Mouse (Mus musculus): ENCODE results near the gene Cacna1c. TPM values are rescaled to one million over a fixed set of nuclear protein-coding genes. Genes with fewer than 3 reads are reported as not detected.

Gene Cacna1c
- polyA plus RNA-seq, 1 experiment from 2014 or later: 31.3 TPM

DNA sequence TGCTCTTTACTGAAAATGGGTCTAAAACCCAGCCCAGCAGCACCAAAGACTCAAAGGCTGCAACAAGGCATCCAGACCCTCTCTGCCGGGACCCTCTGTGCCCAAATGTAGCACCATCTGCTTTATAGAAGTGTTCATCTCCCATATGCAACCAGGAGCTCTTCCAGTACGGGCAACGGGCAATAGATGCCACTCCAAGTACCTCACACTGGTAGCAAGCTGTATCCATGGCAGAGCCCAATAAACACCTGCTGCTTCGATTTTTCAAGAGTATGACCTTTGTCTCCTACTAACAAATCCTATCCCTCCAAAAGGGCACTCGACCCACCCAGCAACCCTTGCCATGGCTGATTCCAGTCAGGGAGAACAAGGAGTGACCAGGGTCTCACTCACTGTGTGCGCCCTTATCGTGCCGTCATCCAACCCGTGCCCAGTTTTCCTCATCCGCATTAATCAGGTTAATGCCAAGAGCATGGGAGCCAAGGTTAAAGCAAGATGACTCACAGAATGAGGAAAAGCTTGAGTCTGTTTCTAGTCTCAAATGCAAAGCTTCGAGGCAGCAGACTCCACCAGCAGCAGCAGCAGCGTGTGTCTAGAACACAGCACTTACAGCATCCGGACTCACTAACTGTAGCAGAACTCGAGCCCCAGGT is 122.7 kb downstream of the Cacna1c start:
- Histone ChIP-seq H3K27me3 (ENCODE audit: insufficient read depth, poor library complexity, severe bottlenecking) (no peaks in the 10 kb centered on the region), H3K36me3 (no peaks in the 10 kb centered on the region), H3K9me3 (no peaks in the 10 kb centered on the region), H3K4me1 (peaks cover 89% of the 10 kb centered on the region), H3K4me3 (no peak overlapping the region), H3K27ac (no peak overlapping the region)
- WGBS: 87% methylated on average over 14 of the region's 14 CpGs
- DNase-seq (ENCODE audit: low spot score): no peak

DNA sequence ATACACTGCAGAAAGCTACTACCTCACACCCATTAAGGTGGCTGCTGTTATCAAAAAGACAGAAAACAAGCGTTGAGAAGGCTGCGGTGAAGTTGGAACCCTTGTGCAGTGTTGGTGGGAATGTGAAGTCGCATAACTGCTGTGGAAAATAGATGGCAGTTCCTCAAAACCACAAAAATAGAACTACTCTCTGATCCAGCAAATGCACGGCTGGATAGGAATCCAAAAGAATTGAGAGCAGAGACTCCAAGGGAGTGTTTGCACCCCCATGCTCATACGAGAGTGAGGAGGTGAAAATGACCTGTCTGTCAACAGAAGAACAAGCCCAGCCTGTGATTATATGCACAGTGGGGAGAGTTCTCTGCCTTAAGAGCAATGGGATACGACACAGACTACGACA is 123.4 kb downstream of the Cacna1c start:
- no peak for DNase-seq (ENCODE audit: low spot score)
- peaks cover 87% of the 10 kb centered on the region for H3K4me1 ChIP-seq
- no peaks in the 10 kb centered on the region for H3K9me3 ChIP-seq
- H3K27ac ChIP-seq: no peak overlapping the region
- H3K27me3 ChIP-seq (ENCODE audit: insufficient read depth, poor library complexity, severe bottlenecking): no peaks in the 10 kb centered on the region
- no peak overlapping the region for H3K4me3 ChIP-seq
- no peaks in the 10 kb centered on the region for H3K36me3 ChIP-seq
- WGBS: 48% methylated on average over 7 of the region's 7 CpGs

DNA sequence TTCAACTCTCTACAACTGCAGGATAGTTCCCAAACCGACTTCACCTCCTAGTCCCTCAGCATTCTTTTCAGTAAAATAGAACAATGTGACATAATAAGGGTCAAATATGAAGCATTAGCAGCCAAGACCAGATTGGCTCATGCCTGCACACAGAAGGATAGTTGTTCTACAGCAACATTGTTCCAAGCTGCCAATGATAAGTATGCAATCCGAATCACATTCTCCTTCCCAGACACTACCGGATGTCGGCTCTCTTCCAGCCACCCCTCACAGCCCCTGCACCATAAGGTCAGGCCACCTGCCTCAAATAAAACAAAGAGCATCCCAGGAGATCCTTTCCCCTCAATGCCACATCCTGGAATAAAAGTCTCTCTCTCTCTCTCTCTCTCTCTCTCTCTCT is 125.4 kb downstream of the Cacna1c start:
- no peaks in the 10 kb centered on the region for H3K36me3 ChIP-seq

DNA sequence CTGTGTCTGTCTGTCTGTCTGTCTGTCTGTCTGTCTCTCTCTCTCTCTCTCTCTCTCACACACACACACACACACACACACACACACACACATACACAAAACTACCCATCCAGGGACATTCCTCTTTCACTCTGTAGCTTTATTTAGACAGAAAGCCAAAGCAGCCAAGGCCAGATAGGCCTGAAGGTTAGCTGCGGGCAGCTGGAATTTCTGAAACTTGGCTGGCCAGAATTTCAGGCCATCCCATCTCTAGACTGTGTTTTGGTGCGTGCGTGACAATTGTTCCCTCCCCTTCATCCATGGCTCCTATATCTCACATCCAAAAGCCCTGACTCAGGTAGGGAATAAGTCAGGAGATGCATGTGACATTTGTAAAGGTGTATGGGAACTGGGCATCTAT is 125.9 kb downstream of the Cacna1c start:
- Histone ChIP-seq H3K4me1 (peaks cover 85% of the 10 kb centered on the region), H3K36me3 (no peaks in the 10 kb centered on the region), H3K27me3 (ENCODE audit: insufficient read depth, poor library complexity, severe bottlenecking) (no peaks in the 10 kb centered on the region), H3K4me3 (no peak overlapping the region), H3K9me3 (no peaks in the 10 kb centered on the region), H3K27ac (no peak overlapping the region)
- no peak for DNase-seq (ENCODE audit: low spot score)
- 49% methylated on average over 3 of the region's 3 CpGs for WGBS

More for the DNA sequence above, 125.4 kb downstream of the Cacna1c start:
- Histone ChIP-seq H3K4me3 (no peak overlapping the region), H3K27ac (no peak overlapping the region), H3K9me3 (no peaks in the 10 kb centered on the region), H3K27me3 (ENCODE audit: insufficient read depth, poor library complexity, severe bottlenecking) (no peaks in the 10 kb centered on the region), H3K4me1 (peaks cover 85% of the 10 kb centered on the region)
- no peak for DNase-seq (ENCODE audit: low spot score)
- 72% methylated on average over 4 of the region's 4 CpGs for WGBS

DNA sequence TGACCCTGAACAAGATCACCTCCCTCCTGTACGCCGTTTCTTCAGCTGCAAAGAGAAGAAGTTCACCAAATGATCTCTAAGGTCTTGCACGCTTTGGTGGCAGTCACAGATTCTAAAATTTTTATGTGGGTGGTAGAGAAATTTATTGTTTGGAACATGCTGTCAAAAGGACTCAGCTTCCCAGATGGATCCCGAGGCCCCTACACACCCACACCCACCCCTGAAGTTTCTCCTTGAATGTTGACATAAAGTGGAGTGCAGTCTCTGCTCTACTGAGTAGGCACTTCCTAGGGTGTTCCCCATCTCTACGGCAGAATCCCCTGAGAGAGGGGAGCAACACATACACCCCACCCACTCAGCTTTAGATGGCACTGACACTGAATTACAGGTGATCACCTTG is 127.1 kb downstream of the Cacna1c start:
- peaks cover 85% of the 10 kb centered on the region for H3K4me1 ChIP-seq
- no peaks in the 10 kb centered on the region for H3K27me3 ChIP-seq (ENCODE audit: insufficient read depth, poor library complexity, severe bottlenecking)
- no peak overlapping the region for H3K27ac ChIP-seq
- DNase-seq (ENCODE audit: low spot score): no peak
- 84% methylated on average over 5 of the region's 5 CpGs for WGBS
- no peaks in the 10 kb centered on the region for H3K36me3 ChIP-seq
- H3K9me3 ChIP-seq: no peaks in the 10 kb centered on the region
- no peak overlapping the region for H3K4me3 ChIP-seq

DNA sequence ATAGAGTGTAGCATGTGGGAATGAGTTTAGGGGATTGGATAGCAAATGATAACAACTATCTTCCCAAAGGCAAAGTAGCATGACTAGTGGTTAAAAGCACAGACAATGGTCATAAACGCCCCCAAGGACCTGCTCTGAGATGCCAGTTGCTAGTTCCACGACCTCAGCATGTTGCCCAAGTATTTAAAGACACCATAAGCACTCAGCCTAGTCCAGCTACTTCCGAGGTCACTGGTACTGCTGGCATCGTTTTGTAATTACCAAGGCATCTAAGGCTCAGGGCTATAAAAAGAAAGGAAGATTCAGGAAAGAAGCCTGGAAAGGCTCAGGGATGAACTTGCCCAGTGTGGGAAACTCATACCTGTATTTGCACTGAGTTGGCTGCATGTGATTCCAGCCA is 127.6 kb downstream of the Cacna1c start:
- DNase-seq (ENCODE audit: low spot score): no peak
- no peaks in the 10 kb centered on the region for H3K9me3 ChIP-seq
- H3K27me3 ChIP-seq (ENCODE audit: insufficient read depth, poor library complexity, severe bottlenecking): no peaks in the 10 kb centered on the region
- H3K27ac ChIP-seq: no peak overlapping the region
- H3K4me1 ChIP-seq: peaks cover 85% of the 10 kb centered on the region
- H3K36me3 ChIP-seq: no peaks in the 10 kb centered on the region
- 61% methylated on average over 4 of the region's 4 CpGs for WGBS
- H3K4me3 ChIP-seq: no peak overlapping the region

DNA sequence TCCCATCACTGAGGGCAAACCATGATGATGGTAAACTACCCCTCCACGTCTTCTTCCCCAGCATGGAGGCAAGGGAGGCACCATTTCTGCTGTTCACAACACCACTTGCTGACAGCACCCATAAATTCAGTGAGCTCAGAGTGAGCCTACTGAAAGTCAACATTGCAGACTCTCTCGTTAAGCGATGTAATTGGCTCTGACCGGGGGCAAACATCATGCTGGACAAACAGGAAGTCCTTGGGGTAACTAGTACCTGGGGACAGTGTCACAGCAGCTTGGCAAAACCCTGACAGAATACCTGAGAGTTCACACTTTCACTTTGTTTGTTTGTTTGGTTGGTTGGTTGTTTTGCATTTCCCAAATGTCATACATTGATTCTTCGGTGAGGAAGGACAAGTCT is 131.3 kb downstream of the Cacna1c start:
- no peaks in the 10 kb centered on the region for H3K9me3 ChIP-seq

DNA sequence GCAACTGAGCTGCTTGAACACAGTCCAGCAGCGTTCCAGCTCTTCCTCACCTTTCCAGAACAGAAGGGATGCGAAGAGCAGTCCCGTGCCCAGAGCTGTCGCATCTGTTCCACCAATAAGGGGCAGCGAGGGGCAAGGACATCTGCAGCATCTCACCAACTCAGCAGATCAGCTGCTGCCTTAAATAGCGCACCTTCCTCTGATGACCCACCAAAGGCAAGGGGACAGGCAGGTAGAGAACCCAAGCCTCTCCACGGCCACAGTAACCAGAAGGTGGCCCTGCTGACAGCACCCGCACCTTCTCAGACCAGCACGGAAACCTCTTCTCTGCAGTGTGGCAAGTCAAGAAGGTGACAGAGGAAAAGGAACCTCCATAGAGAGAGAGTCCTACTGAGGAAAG is 131.8 kb downstream of the Cacna1c start:
- peaks cover 89% of the 10 kb centered on the region for H3K4me1 ChIP-seq
- no peaks in the 10 kb centered on the region for H3K36me3 ChIP-seq
- 65% methylated on average over 9 of the region's 9 CpGs for WGBS
- H3K9me3 ChIP-seq: no peaks in the 10 kb centered on the region
- H3K27me3 ChIP-seq (ENCODE audit: insufficient read depth, poor library complexity, severe bottlenecking): no peaks in the 10 kb centered on the region
- no peak for DNase-seq (ENCODE audit: low spot score)
- H3K27ac ChIP-seq: peak overlapping the region; percentile 6
- H3K4me3 ChIP-seq: no peak overlapping the region

More for the DNA sequence above, 131.3 kb downstream of the Cacna1c start:
- Histone ChIP-seq H3K4me1 (peaks cover 87% of the 10 kb centered on the region), H3K4me3 (no peak overlapping the region), H3K27ac (no peak overlapping the region), H3K36me3 (no peaks in the 10 kb centered on the region), H3K27me3 (ENCODE audit: insufficient read depth, poor library complexity, severe bottlenecking) (no peaks in the 10 kb centered on the region)
- 81% methylated on average over 5 of the region's 5 CpGs for WGBS
- no peak for DNase-seq (ENCODE audit: low spot score)

DNA sequence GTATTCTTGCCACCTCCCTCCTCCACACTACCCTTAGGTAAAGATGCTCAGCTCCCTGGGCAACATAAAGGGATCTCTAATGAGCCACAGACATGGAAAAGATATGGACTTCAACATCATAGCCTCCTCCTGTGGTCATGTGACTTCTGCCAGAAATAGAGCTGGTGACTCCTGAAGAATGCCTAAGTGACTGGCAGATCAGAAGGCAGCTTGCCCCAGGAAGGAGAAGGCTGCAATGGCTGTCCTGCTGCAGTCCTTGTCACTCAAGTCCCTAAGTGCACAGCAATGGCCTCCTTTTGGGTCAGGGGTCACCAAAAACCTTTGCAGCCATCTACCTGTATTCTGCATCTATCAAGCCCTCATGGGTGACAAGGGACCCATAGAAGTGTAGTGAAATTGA is 133.5 kb downstream of the Cacna1c start:
- peaks cover 91% of the 10 kb centered on the region for H3K4me1 ChIP-seq
- H3K27me3 ChIP-seq (ENCODE audit: insufficient read depth, poor library complexity, severe bottlenecking): no peaks in the 10 kb centered on the region
- no peaks in the 10 kb centered on the region for H3K36me3 ChIP-seq
- no peak for DNase-seq (ENCODE audit: low spot score)
- H3K4me3 ChIP-seq: no peak overlapping the region
- H3K9me3 ChIP-seq: no peaks in the 10 kb centered on the region
- peak overlapping the region; percentile 36; the same call in 1 of the 2 replicates for H3K27ac ChIP-seq

DNA sequence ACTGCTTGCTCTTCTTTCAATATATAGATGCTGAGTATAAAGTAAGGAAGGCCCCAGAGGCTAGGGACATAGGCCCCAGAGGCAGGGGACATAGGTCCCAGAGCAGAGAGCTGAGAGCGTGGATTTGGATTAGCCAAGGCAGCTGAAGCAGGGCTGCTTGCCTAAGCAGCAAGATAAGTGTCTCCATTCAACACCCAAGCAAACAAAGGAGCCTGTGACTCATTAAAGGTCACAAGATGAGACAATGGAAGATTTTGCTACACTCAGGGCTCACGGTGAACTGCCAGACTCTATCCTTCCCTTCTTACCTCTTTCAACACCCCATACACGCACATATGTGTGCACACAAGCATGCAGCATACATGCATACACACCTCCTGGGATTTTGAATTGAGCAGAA is 137.3 kb downstream of the Cacna1c start:
- no peaks in the 10 kb centered on the region for H3K27me3 ChIP-seq (ENCODE audit: insufficient read depth, poor library complexity, severe bottlenecking)
- H3K4me3 ChIP-seq: no peak overlapping the region
- peak overlapping the region; percentile 60; the same call in 1 of the 2 replicates for H3K27ac ChIP-seq
- H3K4me1 ChIP-seq: peaks cover 78% of the 10 kb centered on the region
- WGBS: 40% methylated on average over 3 of the region's 3 CpGs
- H3K9me3 ChIP-seq: no peaks in the 10 kb centered on the region
- peaks cover 33% of the 10 kb centered on the region for H3K36me3 ChIP-seq
- DNase-seq (ENCODE audit: low spot score): no peak

DNA sequence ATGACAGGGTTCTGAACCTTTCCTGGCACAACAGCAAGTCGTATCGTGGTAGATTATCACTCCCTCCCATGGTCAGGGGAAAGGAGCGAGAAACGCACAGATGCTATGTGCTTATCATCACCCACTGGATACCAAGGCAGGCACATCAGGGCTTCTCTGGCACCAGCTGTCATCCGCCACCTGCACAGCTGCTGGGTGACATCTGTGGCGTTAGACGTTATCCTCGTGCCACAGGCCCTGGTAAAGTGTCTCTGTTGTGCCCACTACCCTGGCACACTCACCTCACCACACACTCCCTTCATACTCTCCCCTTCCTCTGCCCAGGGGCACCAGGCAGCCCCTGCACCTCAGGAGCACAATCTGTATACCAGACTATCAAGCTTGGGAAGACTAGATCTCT is 137.8 kb downstream of the Cacna1c start:
- Histone ChIP-seq H3K27ac (peak overlapping the region; percentile 60; the same call in 1 of the 2 replicates), H3K9me3 (no peaks in the 10 kb centered on the region), H3K4me1 (peaks cover 77% of the 10 kb centered on the region), H3K4me3 (no peak overlapping the region), H3K36me3 (peaks cover 36% of the 10 kb centered on the region), H3K27me3 (ENCODE audit: insufficient read depth, poor library complexity, severe bottlenecking) (no peaks in the 10 kb centered on the region)
- no peak for DNase-seq (ENCODE audit: low spot score)
- WGBS: 57% methylated on average over 8 of the region's 8 CpGs

DNA sequence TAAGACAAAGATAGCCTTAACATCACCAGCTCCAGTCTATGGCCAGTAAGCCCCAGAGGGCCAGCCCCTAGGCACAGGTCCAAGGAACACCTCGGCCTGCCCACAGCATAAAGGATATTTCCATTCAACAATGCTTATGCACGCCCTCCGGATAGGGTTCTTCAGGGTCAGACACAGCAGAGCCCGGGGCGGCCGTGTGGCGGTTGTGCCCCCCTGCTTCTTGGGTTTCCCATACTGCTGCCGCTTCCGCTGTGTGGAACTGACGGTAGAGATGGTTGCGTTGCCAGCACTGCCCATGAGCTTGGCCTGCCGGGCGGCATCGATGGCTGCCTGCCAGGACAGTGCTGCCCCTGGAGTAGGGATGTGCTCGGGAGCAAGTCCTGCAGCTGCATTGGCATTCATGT is 139.1 kb downstream of the Cacna1c start:
- peaks cover 75% of the 10 kb centered on the region for H3K4me1 ChIP-seq

DNA sequence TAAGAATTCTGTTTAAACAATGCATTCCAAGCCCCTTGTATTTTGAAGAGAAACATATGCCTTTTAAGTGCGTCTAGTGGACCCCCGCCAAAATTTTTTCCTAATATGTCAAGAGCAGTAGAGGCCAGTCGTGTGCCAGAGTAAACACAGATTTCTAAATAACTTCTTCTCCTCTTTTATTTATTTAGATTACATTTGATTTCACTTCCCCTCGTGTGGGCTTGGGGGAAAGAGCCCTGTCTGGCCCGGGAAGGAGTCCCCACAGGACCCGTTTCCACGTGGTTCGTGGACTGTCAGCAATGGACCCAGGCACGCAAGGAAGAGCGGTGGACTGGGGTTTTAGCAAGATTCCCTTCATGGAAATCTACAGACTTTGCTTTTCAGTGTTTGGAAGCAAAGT is 143.4 kb downstream of the Cacna1c start:
- DNase-seq (ENCODE audit: low spot score): no peak
- H3K4me1 ChIP-seq: peaks cover 38% of the 10 kb centered on the region
- no peaks in the 10 kb centered on the region for H3K27me3 ChIP-seq (ENCODE audit: insufficient read depth, poor library complexity, severe bottlenecking)
- H3K4me3 ChIP-seq: no peak overlapping the region
- 77% methylated on average over 10 of the region's 10 CpGs for WGBS
- H3K36me3 ChIP-seq: peaks cover 51% of the 10 kb centered on the region
- no peak overlapping the region for H3K27ac ChIP-seq
- no peaks in the 10 kb centered on the region for H3K9me3 ChIP-seq

More for the DNA sequence above, 139.1 kb downstream of the Cacna1c start:
- H3K9me3 ChIP-seq: no peaks in the 10 kb centered on the region
- H3K27me3 ChIP-seq (ENCODE audit: insufficient read depth, poor library complexity, severe bottlenecking): no peaks in the 10 kb centered on the region
- H3K4me3 ChIP-seq: no peak overlapping the region
- no peak for DNase-seq (ENCODE audit: low spot score)
- no peak overlapping the region for H3K27ac ChIP-seq
- whole genome bisulfite sequencing: 96% methylated on average over 15 of the region's 15 CpGs
- H3K36me3 ChIP-seq: peaks cover 43% of the 10 kb centered on the region

DNA sequence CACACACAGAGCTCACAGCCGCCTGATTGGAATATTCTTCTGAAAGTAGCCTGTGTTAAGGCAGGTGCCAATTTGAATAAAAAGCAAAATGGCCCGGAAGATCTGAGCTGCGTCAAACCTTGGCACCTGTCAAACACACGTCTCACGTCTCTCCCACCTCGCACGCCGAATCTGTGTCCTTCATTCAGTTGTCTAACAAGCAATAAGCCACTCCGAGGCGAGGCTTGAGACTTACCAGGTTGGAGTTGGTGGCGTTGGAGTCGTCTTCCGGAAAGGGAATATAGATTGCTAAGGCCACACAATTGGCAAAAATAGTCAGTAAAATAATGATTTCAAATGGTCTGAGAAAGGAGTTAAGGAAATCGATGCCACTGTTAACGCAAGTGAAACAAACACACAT is 143.9 kb downstream of the Cacna1c start:
- peaks cover 50% of the 10 kb centered on the region for H3K36me3 ChIP-seq
- H3K27me3 ChIP-seq (ENCODE audit: insufficient read depth, poor library complexity, severe bottlenecking): no peaks in the 10 kb centered on the region
- H3K27ac ChIP-seq: no peak overlapping the region
- H3K4me1 ChIP-seq: peaks cover 37% of the 10 kb centered on the region
- no peak for DNase-seq (ENCODE audit: low spot score)
- H3K4me3 ChIP-seq: no peak overlapping the region
- whole genome bisulfite sequencing: 76% methylated on average over 15 of the region's 15 CpGs
- H3K9me3 ChIP-seq: no peaks in the 10 kb centered on the region
